Mouse (Mus musculus) cerebellum, postnatal 14 days (tissue): ENCODE data around the gene Emilin3.
"Not testable (repeated sequence)": the region's sequence is repeated elsewhere in the genome, so short reads cannot be mapped to it uniquely, and the experiment has no call there.

ENCODE experiments used
- DNase-seq, 2 experiments: peaks; one replicate each; pipeline ENCODE4 v3.0.0; 2021; ENCODE audit warnings: mixed read lengths in 2 of 2

Gene Emilin3

DNA sequence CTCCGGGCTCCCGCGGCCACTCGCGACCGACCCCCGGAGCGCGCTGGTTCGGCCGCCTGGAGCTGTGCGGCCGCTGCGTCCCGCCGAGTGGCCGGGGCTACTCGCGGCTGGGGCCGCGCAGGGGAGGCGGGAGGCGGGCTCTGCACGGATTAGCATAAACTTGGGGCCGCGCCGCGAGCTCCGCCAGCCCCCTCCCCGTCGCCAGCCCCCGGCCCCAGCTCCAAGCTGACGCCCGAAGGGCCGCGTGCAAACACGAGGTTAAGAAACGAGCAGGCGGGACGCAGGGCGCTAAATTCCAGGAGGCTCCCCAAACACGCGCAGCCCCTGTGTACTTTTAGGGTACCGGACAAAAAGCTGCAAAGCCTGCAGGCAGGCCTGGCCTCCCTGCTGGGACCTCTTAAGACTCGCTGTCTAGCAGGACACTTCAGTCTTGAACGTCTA, at the start of gene Emilin3:
TSS of gene Emilin3 (minus strand) at position 98 of the 441 bp plus-strand sequence.
- no peak for DNase-seq

DNA sequence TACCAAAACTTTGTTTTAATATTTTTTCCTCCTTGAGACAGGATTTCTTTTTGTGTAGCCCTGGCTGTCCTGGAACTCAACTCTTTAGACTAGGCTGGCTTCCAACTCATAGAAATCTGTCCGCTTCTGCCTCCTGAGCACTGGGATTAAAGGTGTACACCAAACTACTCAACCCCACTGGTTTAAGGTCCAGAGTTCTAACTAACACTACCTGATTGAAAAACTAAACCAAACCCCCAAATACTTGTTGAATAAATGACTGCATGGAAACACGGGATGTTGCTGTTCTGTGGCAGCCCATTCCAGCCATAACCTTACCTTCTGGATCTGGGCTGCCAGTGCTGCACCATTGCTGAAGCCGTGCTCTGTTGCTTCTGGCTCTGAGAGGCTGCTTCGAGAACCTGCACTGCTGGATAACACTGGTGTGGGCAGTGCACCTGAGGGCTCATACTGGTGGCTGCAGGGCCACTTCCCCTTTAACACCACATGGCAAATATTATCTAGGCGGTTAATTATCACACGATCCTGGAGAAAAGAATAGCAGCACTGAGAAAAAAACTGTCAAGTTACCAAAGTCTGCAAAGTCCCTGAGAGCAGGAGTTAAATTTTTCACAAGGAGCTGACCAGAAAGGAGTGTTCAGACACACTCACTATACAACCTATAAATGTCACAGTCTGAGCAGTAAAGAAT, 49.0 kb upstream of the Emilin3 start:
- DNase-seq: no peak

DNA sequence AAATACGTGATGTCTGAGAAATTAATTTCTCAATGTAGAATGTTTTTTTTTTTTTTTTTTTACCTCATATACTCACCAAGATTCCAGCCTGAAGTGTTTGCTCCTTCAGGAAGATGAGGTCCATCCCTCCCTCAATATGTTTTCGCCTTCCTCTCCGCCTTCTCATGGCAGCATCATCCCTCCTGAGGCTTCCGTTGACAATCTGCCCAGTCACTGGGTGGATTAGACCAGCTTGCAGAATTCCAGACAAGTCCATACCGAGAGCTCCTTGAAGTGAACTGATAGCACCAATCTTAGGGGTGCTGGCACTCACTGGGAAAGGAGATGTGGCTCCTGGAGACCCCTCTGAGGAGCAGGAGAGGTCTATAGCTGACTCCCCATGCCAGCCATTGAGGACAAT, 47.8 kb upstream of the Emilin3 start:
- DNase-seq: peak; percentile 66 to 70

- DNase-seq: peak in 1 of 2 experiments; percentile 54
Measured at GRCm38 (mm10) chr2:160958737-160959136, 46.6 kb upstream of the Emilin3 start.

GRCm38 (mm10) chr2:160957801-160958200, 45.7 kb upstream of the Emilin3 start:
- DNase-seq: not testable (repeated sequence)

- not testable (repeated sequence) for DNase-seq
Measured at GRCm38 (mm10) chr2:160957307-160957706, 45.2 kb upstream of the Emilin3 start.

DNA sequence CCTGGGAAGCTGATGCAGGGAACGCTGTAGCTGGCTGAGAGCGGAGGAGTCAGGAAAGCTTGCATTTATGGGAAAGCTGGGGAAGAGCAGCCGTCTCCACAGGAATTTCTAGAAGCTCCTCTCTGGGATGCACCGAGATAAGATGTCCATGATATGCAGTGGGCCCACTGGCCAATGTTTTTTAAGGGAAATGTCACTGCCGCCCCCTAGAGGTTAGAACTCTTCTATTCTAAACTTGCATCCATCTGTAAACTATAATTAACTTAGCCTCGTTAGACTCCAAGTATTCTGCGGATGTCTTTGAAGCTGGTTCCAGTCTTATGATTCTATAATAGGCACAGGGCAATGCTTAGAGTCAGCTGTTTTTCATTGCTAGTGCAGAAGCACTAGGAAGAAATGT, 43.2 kb upstream of the Emilin3 start:
- peak; percentile 67 to 73 for DNase-seq

GRCm38 (mm10) chr2:160954541-160954940, 42.4 kb upstream of the Emilin3 start:
- no peak for DNase-seq

DNA sequence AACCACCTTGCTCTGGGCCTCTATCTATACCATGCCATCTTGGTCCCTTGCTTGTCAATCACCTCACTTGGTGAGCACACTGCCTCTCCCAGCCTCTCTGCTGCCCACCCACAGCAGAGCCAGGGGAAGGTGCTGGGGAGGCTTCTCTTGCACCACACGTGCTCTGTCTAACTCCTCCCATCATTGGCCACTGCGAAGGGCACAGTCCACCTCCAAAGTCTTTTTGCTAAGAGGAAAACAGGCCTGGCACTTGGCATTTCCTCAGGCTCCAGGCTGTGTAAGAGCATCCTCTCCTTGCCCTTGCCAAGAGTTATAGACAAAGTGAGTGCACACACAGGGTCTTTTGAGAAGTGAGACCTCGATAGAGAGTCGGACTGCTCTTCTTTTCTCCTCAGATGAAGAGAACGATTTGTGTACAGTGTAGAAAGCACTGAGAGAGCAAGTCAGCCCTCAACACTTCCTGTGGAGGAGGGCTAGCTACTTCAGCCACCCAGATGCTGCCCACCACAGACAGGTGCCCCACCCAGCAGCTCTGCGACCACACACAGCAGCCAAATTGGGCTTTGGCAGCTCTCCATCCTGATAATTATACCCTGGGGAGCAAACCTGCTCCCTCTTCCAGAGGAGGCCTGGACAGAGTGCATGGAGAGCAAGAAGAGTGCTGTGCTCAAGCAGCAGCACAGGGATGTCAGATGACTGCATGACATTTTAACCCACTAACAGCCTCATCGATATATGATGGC, 41.2 kb upstream of the Emilin3 start:
- no peak for DNase-seq

DNA sequence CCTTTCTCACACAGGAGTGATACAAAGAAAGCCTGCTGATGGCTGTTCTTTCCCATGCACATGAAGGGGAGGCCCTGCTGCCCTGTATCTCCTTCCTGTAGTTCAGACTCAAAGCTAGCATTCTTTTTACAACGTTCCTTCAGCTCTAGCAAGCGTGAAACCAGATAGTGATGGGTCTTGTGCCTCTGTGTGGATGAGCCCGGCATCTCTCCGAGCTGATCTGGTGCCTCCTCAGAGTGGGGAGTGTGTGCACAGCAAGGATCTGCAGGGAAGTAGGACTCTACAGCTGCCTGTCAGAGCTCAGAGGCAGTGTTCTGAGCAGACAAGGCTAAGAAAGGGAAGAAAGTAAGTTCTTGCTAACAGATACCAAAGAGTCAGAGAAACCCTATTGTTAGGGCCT, 39.5 kb upstream of the Emilin3 start:
- DNase-seq: no peak

DNA sequence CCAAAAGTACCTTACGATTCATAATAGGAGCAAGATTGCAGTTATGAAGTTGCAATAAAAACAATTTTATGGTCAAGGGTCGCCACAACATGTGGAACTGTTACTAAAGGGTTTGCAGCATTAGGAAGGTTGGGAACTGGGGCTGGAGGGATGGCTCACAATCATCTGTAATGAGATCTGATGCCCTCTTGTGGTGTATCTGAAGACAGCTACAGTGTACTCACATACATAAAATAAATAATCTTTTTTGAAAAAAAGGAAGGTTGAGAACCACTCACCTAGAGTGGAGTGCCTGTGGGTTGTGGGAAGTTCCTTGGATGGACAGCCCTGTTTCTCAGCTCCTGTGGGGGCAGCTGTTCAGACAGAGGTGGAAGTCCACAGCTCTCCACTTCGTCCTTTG, 30.3 kb upstream of the Emilin3 start:
- DNase-seq: peak in 1 of 2 experiments; percentile 32

GRCm38 (mm10) chr2:160940930-160941709, 29.0 kb upstream of the Emilin3 start:
- peak; percentile 40 to 51 for DNase-seq

DNA sequence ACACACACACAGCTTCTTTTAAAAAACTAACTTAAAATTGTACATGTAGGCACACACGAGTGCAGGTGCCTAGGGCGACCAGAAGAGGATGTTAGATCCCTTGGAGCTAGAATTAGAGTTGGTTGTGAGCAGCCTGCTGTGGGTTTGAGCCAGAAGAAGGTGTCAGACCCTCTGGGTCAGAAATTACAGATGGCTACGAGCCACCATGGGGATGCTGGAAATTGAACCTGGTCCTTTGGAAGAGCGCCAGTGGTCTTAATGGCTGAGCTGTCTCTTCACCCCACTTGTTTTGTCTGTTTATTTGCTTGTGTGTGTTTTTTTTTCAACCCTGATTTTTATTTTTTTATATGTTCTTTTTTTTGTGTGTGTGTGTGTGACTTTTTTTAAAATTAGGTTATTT, 22.3 kb upstream of the Emilin3 start:
- DNase-seq: no peak

- no peak for DNase-seq
Measured at GRCm38 (mm10) chr2:160933890-160934289, 21.8 kb upstream of the Emilin3 start.

DNA sequence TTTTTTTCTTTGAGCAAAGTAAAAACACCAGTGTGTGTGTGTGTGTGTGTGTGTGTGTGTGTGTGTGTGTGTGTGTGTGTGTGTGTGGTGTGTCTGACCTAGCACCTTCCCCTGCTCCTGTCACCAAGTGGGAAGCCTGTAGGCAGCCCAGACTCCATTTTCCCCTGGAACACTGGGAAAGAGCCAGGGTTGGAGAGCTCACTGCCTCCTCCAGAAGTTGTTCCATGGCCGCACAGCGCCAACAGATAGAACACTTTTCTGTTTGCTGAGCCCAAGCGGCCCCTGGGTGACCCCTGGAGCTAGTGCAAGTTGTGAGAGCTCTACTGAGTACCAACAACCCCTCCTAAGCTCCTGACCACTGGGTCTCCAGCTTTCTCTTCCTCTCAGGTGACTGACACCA, 20.9 kb upstream of the Emilin3 start:
- DNase-seq: no peak

DNA sequence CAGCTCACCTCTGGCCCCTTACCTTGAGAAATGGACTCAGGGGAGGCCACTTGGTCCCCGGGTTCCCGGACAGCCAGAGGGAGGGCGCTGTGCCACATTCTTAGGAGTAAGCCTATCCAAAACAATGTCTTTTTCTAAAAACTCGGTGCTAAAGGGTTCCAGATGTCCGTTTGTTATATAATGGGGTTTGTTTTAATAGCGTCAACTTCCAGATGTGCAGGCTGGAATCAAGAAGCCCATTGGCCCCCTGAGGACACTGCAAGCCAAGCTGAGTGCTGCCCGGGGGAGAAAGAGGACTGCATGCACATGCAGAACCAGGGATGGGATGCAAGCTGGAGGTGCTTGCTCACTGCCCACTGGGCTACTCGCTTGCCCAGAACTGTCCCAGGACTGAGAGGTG, 20.2 kb upstream of the Emilin3 start:
- no peak for DNase-seq

DNA sequence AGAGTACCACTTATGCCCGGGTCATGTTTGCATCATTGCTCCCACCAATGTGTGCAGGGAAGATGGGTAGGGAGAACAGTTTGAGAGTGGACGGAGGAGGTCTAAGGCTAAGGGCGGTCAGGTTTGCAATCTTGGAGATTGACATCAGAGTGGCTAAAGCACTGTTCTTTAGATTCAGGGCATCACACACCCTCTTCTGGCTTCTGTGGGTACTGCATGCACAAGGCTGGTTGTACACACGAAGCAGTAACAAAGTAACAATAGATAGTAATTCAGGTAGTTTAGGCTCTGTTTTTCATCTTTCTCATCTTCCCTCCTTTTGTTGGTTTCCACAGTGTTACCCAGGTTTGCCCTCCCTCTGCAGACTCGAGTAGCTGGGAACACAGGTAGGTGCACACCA, 19.2 kb upstream of the Emilin3 start:
- DNase-seq: no peak

DNA sequence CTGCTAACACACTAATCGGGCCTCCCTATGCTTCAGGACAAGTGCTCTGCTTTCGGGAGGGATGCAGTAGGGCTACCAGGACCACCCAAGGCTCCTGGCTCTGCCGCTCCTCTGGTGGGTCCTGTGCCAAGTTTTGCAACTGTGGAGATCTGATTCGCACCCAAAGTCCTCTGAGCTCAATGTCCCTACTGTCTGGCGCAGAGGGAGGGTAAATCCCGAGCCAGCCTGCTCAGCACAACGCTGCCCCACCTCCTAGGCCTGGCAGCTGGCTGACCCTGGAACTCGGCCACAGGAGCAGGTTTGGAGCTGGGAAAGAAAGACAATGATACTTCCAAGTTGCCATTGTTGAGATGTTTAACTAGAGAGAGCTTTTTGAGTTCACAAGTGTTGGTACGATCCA, 13.1 kb upstream of the Emilin3 start:
- DNase-seq: peak; percentile 48 to 65

- DNase-seq: no peak
Measured at GRCm38 (mm10) chr2:160921285-160921684, 9.2 kb upstream of the Emilin3 start.

- DNase-seq: no peak
Measured at GRCm38 (mm10) chr2:160918930-160919215, 6.7 kb upstream of the Emilin3 start.

GRCm38 (mm10) chr2:160918154-160918929, 6.2 kb upstream of the Emilin3 start:
- DNase-seq: no peak

DNA sequence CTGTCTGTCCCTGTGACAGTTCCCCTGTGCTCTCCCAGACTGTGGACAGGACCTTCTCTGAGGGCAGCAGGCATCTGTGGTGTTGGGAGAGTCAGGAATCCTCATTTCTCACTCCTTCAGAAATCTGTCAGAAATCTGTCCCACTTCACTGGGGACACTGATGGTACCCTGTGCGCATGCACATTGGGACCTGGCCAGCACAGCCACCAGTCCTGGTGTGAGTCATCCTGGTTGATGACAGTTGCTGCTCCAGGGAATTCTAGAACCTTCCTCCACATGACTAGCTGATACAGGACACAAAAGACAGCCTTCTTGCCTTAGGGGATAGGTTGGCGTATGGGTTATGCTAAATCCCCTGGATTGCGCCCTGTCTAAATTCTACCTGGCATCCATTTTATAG, 5.2 kb upstream of the Emilin3 start:
- DNase-seq: no peak

DNA sequence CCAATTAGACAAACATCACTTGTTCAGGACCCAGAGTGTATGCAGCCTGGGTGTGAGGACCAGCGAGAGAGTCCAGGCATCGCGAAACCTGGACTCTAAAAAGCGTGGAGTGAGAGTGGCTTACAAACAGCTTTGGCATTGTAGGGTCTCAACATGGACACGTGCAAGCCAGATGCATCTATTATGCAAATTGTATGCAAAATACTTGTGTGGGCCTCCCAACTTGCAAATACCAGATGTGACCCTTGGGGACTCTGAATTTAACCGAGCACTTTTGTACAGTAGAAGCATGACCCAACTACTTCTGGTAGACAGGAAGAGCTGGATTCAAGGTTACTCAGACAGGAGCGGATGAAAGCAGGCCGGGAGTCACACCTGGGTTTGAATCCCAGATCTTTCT, 4.6 kb upstream of the Emilin3 start:
- DNase-seq: no peak
